Mouse (Mus musculus) T-helper 1 cell (primary cell): ENCODE data around the gene Cabs1.

Experiments used
- in situ Hi-C: fragments of 300-600 bp; cut with MboI, MseI; formaldehyde crosslinking; loops from one replicate; pipeline ENCODE4 v1.15.1; 2025; ENCODE audit warnings: high pct_unique_total_duplicates

Cabs1 gene

GRCm38 (mm10) chr5:87979139-87979538 is at the start of gene Cabs1:
Gene Cabs1 (plus strand): TSS chr5:87979439.
- in situ Hi-C loops, result no loop called here

DNA sequence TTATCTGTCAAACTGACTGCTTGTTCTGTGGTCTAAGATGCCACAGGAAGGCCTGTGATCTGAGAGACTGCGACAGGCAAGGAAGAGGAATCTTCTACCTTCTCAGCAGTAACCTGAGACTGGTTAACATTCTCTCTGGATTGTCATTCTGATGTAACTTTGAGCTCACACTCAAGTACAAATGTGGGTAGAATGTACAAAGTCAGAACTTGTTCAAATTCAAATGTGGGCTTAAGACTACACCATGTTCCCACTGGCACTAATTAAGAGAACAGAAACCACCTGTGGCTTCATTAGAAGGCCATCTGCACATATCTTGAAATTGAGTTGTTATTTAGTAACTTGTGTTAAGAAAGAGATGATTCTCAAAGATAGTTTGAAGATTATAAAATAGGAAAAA is 47.6 kb upstream of the Cabs1 start:
- in situ Hi-C loops, result no loop called here

- in situ Hi-C loops, result no loop called here
These were observed 38.5 kb upstream of the Cabs1 start for GRCm38 (mm10) chr5:87940752-87941151.

DNA sequence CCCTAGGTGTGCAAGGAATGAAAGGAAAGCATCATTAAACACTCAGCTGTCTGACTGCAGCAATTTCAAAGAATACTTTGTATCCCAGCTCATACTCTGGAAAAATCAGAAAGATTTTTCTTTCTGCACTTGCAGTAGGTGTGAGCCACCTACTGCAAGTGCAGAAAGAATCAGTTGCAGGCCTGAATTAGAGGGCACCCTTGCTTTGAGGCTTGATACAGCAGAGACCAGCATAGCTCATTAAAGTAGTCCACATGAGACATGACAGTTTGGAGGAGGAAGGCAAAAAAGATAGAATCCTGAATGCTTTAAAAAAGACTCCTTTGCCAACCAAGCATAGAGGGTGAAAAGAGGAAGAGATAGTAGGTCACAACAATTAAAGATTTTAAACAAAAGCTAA is 36.7 kb upstream of the Cabs1 start:
- in situ Hi-C loops, result no loop called here

- in situ Hi-C loops, result no loop called here
These were observed 27.4 kb upstream of the Cabs1 start for GRCm38 (mm10) chr5:87951836-87952235.

DNA sequence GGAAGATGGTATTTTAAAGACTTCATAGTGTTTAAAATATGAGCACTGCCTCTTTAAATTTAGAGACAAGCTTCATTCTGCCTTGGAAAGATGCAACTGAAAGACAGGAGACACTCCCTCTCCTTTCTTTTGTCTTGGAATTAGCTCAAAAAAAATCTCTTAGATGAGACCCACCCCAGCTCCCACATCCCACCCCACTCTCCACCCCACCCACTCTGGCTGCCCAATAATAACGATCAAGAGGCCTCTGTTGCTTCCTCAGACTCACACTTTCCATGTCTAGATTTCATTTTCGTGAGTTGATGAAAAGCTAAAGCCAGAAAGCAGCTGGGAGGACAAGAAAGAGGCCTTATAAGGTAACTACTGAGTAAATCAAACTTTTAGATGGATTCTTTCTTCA is 10.0 kb upstream of the Cabs1 start, which contains the start of the genes 2310003L06Rik and Gm28434:
2310003L06Rik (plus strand) TSS at position 259 of the 400 bp plus-strand sequence.
Gm28434 (plus strand) TSS at position 317 of the 400 bp plus-strand sequence.
- in situ Hi-C loops, result no loop called here

GRCm38 (mm10) chr5:87982468-87983214 is 3.4 kb downstream of the Cabs1 start:
- in situ Hi-C loops, result no loop called here

DNA sequence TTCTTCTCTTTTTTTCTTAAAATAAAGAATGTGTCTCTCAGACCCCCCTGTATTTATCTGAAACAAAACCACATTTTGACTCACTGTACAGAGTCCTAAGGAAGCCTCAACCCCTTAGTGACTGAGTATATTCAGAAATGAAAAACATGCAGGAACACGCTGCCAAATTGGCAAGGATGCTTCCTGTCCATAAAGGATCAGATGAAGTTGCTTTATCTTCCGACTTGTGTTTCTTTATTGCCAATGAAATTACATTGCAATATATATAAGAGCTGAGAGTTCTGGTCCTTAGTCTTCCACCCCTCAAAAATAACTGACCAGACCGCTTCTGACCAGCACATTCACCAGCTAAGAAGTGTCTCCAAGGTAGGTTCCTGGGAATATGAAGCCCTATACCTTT is 23.0 kb downstream of the Cabs1 start, which contains the start of gene Smr3a:
Smr3a (plus strand) TSS at position 301 of the 400 bp plus-strand sequence.
- in situ Hi-C loops, result no loop called here

- in situ Hi-C loops, result no loop called here
These were observed 26.0 kb downstream of the Cabs1 start for GRCm38 (mm10) chr5:88005241-88005640.
